Mouse (Mus musculus) skeletal muscle tissue, adult 2 months (tissue): ENCODE results near the gene Rac1.
"Not testable (repeated sequence)": the region's sequence is repeated elsewhere in the genome, so short reads cannot be mapped to it uniquely, and the experiment has no call there.

Source experiments
- DNase-seq: peaks from one replicate; pipeline ENCODE4 v3.0.0-alpha.2; 2012; ENCODE audit warnings: low read depth, low spot score

The Rac1 gene

GRCm38 (mm10) chr5:143527486-143528307 lies at the start of gene Rac1:
Gene Rac1 (minus strand): TSS chr5:143528036.
- DNase-seq: peak; percentile 90

GRCm38 (mm10) chr5:143574261-143575178 lies 46.7 kb upstream of the Rac1 start:
- DNase-seq: no peak

GRCm38 (mm10) chr5:143573067-143573466 lies 45.2 kb upstream of the Rac1 start:
- DNase-seq: no peak

- peak; percentile 91 for DNase-seq
Observed at GRCm38 (mm10) chr5:143572195-143572594, 44.4 kb upstream of the Rac1 start.

- DNase-seq: peak; percentile 80
Observed at GRCm38 (mm10) chr5:143567860-143568259, 40.0 kb upstream of the Rac1 start.

GRCm38 (mm10) chr5:143567258-143567670 lies 39.4 kb upstream of the Rac1 start:
- no peak for DNase-seq

- DNase-seq: not testable (repeated sequence)
Observed at GRCm38 (mm10) chr5:143566804-143567203, 39.0 kb upstream of the Rac1 start.

GRCm38 (mm10) chr5:143561544-143562185 lies 33.8 kb upstream of the Rac1 start:
- DNase-seq: peak; percentile 49

GRCm38 (mm10) chr5:143561009-143561408 lies 33.2 kb upstream of the Rac1 start:
- DNase-seq: no peak

- peak; percentile 69 for DNase-seq
Observed at GRCm38 (mm10) chr5:143558731-143559130, 30.9 kb upstream of the Rac1 start.

GRCm38 (mm10) chr5:143555233-143555632 lies 27.4 kb upstream of the Rac1 start:
- no peak for DNase-seq

- peak; percentile 82 for DNase-seq
Observed at GRCm38 (mm10) chr5:143552911-143553310, 25.1 kb upstream of the Rac1 start.

- DNase-seq: not testable (repeated sequence)
Observed at GRCm38 (mm10) chr5:143548922-143549321, 21.1 kb upstream of the Rac1 start.

GRCm38 (mm10) chr5:143548401-143548846 lies 20.6 kb upstream of the Rac1 start:
- peak; percentile 96 for DNase-seq

GRCm38 (mm10) chr5:143547866-143548265 lies 20.0 kb upstream of the Rac1 start:
- no peak for DNase-seq

GRCm38 (mm10) chr5:143547384-143547783 lies 19.5 kb upstream of the Rac1 start:
- DNase-seq: peak; percentile 72

GRCm38 (mm10) chr5:143539111-143539510 lies 11.3 kb upstream of the Rac1 start:
- DNase-seq: no peak

- DNase-seq: no peak
Observed at GRCm38 (mm10) chr5:143537022-143537421, 9.2 kb upstream of the Rac1 start.

- no peak for DNase-seq
Observed at GRCm38 (mm10) chr5:143534922-143535321, 7.1 kb upstream of the Rac1 start.

GRCm38 (mm10) chr5:143530715-143531114 lies 2.9 kb upstream of the Rac1 start:
- DNase-seq: no peak

GRCm38 (mm10) chr5:143528308-143528683 lies 460 bp upstream of the Rac1 start:
- no peak for DNase-seq
